ENCODE assay signal across 17 mouse cellular contexts in the genomic region with DNA sequence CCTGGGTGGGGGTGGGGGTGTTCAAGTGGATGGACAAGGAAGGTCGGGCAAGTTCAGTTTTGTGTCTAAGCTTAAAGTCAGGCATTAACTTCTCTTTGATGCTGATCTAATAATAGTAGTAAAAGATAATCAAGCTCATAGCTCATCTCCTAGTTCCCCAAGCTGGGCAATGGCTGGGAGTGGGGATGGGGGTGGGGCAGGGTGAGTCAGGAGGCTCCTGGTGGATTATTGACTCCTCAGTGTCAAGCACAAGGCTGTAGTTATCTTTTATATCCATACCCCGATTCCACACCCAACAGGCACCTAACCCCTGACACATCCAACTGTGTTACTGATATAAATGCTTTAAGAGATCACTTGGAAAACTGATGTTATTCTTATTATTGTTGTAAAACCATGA.
"Had no signal": no experiment of that assay in that cellular context is flagged by ENCODE, and none has a peak within 500 bp of the region (broad histone marks: within the 10 kb centered on the region; RNA-seq: fewer than 3 reads in every experiment).

No protein-coding gene starts in this region.

- ATAC-seq: lung, postnatal 0 days; midbrain, embryonic 13.5 days; midbrain, embryonic 15.5 days had no signal

- H3K36me3 ChIP-seq: lung, embryonic 15.5 days; midbrain, embryonic 13.5 days; midbrain, embryonic 15.5 days; neural tube, embryonic 12.5 days; stomach, embryonic 15.5 days had no signal

- H3K9me3 ChIP-seq: lung, embryonic 15.5 days; megakaryocyte, embryonic 14.5 days; midbrain, embryonic 13.5 days; midbrain, embryonic 15.5 days; neural tube, embryonic 12.5 days; stomach, embryonic 15.5 days had no signal

- H3K27ac ChIP-seq: lung, embryonic 15.5 days; macrophage; midbrain, embryonic 13.5 days; midbrain, embryonic 15.5 days; neural tube, embryonic 12.5 days; stomach, embryonic 15.5 days; stomach, postnatal 0 days had no signal

- H3K4me2 ChIP-seq: lung, embryonic 15.5 days; midbrain, embryonic 11.5 days; midbrain, embryonic 13.5 days; midbrain, embryonic 15.5 days; neural tube, embryonic 12.5 days; stomach, embryonic 15.5 days had no signal

- H3K4me3 ChIP-seq: lung, embryonic 15.5 days; megakaryocyte, embryonic 14.5 days; midbrain, embryonic 13.5 days; midbrain, embryonic 15.5 days; neural tube, embryonic 12.5 days; stomach, embryonic 15.5 days had no signal

- H3K9ac ChIP-seq: lung, embryonic 15.5 days; midbrain, embryonic 13.5 days; midbrain, embryonic 15.5 days; neural tube, embryonic 12.5 days; stomach, embryonic 15.5 days had no signal

- H3K27me3 ChIP-seq: lung, embryonic 15.5 days; midbrain, embryonic 13.5 days; midbrain, embryonic 15.5 days; neural tube, embryonic 12.5 days; stomach, embryonic 15.5 days had no signal

- DNase-seq: lung, adult 2 months; lung, postnatal 14 days; lung, postnatal 36 days; right cerebral cortex, postnatal 14 days; thymus, adult 2 months; thymus, postnatal 25 days; thymus, postnatal 4 days had no signal

- H3K4me1 ChIP-seq: lung, embryonic 15.5 days; midbrain, embryonic 13.5 days; midbrain, embryonic 15.5 days; neural tube, embryonic 12.5 days; stomach, embryonic 15.5 days had no signal
